Mouse (Mus musculus): ENCODE measurements at regions not wholly inside any gene's neighbourhood (a gene's known extent, or its start where the extent isn't known, plus 50 kb on each side); places are given as distances from the start of the nearest gene placed in this dataset.

DNA sequence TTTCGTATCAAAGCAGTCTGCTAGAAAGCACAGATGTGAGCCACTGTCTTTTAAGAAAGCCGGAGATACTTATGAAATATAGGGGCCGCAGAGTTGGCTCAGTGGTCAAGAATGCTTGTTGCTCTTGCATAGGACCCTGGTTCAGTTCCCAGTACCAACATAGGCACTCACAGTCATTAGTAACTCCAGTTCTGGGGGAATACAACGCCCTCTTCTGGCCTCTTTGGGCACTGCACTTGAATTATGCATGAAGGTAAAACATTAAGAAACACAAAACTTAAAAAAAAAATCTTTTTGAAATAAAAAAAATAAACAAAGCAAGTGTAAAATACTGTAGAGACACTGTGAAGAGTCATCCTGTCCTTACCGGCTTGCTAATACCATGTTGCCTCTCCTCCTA, 94.7 kb upstream of the Irf2bp2 start:
- Histone ChIP-seq H3K36me3 (no peaks in the 10 kb centered on the region), H3K4me2 (replicated peaks) (no peak overlapping the region), H3K9me3 (no peaks in the 10 kb centered on the region), H3K4me1 (no peaks in the 10 kb centered on the region), H3K9ac (no peak overlapping the region), H3K4me3 (no peak overlapping the region), H3K27me3 (no peaks in the 10 kb centered on the region), H3K27ac (no peak overlapping the region)
- no peak for ATAC-seq (ENCODE audit: low FRiP score, low read depth)
- WGBS, result 76% methylated on average over 5 of the region's 5 CpGs

DNA sequence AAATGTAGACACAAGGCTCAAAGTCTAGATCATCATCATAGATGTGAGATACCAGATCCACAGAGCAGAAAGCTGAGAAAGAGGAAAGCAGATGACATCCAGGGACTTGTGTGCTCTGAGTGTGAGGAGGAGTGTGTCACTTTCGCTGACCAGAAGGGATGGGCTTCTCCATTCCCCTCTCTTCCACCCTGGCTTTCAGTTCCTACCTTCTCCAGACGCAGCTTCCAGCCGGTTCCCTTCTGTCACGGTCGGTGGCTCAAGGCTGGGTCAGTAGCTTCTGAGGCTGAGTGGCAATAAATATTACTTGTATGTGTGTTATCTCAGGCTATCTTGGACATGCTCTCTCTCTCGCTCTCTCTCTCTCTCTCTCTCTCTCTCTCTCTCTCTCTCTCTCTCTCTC, 94.2 kb upstream of the Irf2bp2 start:
- Histone ChIP-seq H3K27me3 (no peaks in the 10 kb centered on the region), H3K9ac (no peak overlapping the region), H3K9me3 (no peaks in the 10 kb centered on the region), H3K4me1 (0 out of 2 replicates have a peak, but pooled peaks cover 4% of the 10 kb centered on the region), H3K27ac (no peak overlapping the region), H3K36me3 (no peaks in the 10 kb centered on the region), H3K4me3 (no peak overlapping the region), H3K4me2 (replicated peaks) (no peak overlapping the region)
- 84% methylated on average over 6 of the region's 6 CpGs for WGBS
- no peak for ATAC-seq (ENCODE audit: low FRiP score, low read depth)

DNA sequence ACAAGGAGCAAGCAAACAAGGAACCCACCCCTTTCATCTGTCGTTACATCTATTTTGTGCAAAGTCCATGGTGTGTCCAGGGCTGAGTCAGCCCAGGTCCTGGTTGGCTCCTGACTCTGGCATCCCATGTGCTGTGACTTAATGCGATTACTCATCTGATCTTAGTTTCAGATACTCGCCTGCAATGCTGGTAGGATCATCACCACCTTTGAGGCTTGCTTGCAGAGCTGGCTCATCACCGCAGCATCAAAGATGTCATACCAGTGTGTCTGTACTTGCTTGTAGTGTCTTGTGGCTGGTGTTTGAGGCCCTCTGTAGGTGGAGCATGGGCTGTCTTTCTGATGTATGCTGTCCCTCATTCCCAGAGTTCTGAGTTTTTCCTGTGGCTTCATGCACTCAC, 93.0 kb upstream of the Irf2bp2 start:
- ATAC-seq (ENCODE audit: low FRiP score, low read depth), result no peak
- no peaks in the 10 kb centered on the region for H3K27me3 ChIP-seq
- no peak overlapping the region for H3K4me3 ChIP-seq
- H3K36me3 ChIP-seq, result no peaks in the 10 kb centered on the region
- H3K4me1 ChIP-seq, result 0 out of 2 replicates have a peak, but pooled peaks cover 6% of the 10 kb centered on the region
- H3K9ac ChIP-seq, result no peak overlapping the region
- H3K4me2 ChIP-seq (replicated peaks), result no peak overlapping the region
- no peaks in the 10 kb centered on the region for H3K9me3 ChIP-seq
- no peak overlapping the region for H3K27ac ChIP-seq
- 87% methylated on average over 4 of the region's 4 CpGs for WGBS

DNA sequence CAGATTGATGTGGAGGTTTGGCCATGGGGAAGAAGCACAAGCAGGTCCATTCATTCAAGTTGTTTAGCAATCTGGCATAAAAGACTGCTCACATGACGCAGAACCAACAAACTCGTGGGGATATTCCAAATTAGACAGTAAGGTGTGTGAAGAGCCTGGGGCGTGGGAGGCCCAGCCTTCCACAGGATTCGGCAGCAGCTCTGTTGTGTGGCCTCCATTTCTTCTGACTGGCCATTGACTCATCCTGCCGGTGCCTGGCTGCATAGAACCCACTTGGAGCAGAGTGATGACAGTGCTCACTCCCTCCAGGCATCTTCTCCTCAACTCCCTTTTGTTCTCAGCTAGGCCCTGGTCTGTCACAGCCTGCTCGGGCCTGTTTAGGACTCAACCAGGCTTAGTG, 91.6 kb upstream of the Irf2bp2 start:
- H3K4me3 ChIP-seq, result no peak overlapping the region
- H3K4me2 ChIP-seq (replicated peaks), result no peak overlapping the region
- H3K27ac ChIP-seq, result no peak overlapping the region
- no peaks in the 10 kb centered on the region for H3K36me3 ChIP-seq
- peaks cover 4% of the 10 kb centered on the region; the same call in 1 of the 2 replicates for H3K9me3 ChIP-seq
- H3K27me3 ChIP-seq, result no peaks in the 10 kb centered on the region
- ATAC-seq (ENCODE audit: low FRiP score, low read depth), result no peak
- H3K4me1 ChIP-seq, result 0 out of 2 replicates have a peak, but pooled peaks cover 6% of the 10 kb centered on the region
- 72% methylated on average over 6 of the region's 6 CpGs for WGBS
- H3K9ac ChIP-seq, result no peak overlapping the region

DNA sequence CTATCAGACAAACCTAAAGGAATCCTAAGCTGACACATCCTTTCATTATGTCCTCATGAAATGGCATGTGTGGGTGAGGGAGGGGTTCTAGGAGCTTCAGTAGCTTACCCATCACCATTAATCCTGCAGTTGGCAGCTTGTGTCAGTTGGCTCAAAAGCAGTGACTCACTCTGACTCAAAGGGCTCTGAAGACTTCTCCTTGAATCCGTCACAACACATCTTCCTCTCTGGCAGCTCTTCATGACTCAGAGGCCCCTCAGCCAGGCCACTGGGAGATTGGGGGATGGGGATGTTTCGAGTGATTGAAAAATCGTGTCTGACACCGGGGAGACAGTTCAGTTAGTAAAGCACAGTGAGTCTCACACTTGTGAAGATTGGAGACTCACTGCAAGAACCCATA, 90.2 kb upstream of the Irf2bp2 start:
- Histone ChIP-seq H3K36me3 (no peaks in the 10 kb centered on the region), H3K4me2 (replicated peaks) (no peak overlapping the region), H3K9me3 (peaks cover 4% of the 10 kb centered on the region; the same call in 1 of the 2 replicates), H3K9ac (no peak overlapping the region), H3K27ac (no peak overlapping the region), H3K4me1 (0 out of 2 replicates have a peak, but pooled peaks cover 6% of the 10 kb centered on the region), H3K4me3 (no peak overlapping the region), H3K27me3 (no peaks in the 10 kb centered on the region)
- no peak for ATAC-seq (ENCODE audit: low FRiP score, low read depth)
- 68% methylated on average over 4 of the region's 4 CpGs for WGBS

DNA sequence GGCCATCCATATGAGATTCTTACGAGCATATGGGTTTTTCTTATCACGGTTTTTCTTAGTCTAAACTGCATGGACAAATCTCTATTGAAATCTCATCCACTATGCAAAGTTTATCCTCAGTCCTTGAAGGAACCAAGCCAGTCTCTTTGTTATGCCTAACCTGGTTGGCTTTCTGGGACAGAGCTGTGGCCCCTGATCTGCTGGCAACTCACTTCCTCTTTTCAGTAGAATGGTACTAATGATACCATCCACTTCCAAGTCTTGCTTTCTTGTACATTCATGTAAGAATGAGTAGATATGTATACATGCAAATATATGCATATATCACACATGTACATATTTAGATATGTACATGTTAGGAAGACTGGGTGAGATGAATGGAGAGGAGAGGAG, 89.8 kb upstream of the Irf2bp2 start:
- no peaks in the 10 kb centered on the region for H3K36me3 ChIP-seq
- H3K4me3 ChIP-seq, result no peak overlapping the region
- peaks cover 4% of the 10 kb centered on the region; the same call in 1 of the 2 replicates for H3K9me3 ChIP-seq
- no peak overlapping the region for H3K4me2 ChIP-seq (replicated peaks)
- no peak for ATAC-seq (ENCODE audit: low FRiP score, low read depth)
- H3K27me3 ChIP-seq, result no peaks in the 10 kb centered on the region
- H3K4me1 ChIP-seq, result 0 out of 2 replicates have a peak, but pooled peaks cover 6% of the 10 kb centered on the region
- no peak overlapping the region for H3K27ac ChIP-seq
- 75% methylated on average over 2 of the region's 2 CpGs for WGBS
- no peak overlapping the region for H3K9ac ChIP-seq

DNA sequence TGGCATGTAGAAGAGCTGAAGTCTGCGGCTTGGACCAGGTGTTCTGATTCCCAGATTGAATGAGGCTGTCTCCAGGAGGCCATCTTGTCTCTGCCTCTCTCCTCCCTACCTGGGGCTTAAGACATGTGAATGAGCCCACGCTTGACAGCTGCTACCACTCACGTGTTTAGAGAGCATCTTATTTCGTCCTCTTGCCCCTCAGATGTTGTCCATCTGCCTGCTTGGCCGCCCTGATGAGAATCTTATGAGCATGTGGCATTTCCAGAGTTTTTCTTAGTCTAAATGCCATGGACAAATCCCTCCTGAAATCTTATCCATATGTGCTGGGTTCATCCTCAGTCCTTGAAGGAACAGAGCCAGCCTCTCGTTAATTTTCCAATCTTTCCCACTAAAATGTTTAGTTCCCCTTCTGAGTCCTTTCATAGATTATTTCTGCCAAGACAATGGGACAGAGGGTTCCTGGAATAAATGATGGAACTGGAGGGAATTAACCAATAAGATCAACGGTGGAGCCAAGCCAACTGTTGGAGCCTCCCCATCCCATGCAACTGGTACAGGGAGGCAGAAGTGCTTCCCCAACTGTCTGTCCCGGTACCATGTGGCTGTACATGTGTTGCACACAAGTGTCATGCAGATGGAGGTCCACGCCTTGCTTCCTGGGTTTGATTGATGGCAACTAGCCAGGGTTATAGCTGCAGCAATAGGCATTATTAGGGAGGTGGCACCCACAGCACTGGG, 89.2 kb upstream of the Irf2bp2 start:
- ATAC-seq (ENCODE audit: low FRiP score, low read depth), result no peak
- H3K27me3 ChIP-seq, result no peaks in the 10 kb centered on the region
- H3K36me3 ChIP-seq, result no peaks in the 10 kb centered on the region
- H3K4me1 ChIP-seq, result 0 out of 2 replicates have a peak, but pooled peaks cover 6% of the 10 kb centered on the region
- H3K9me3 ChIP-seq, result peaks cover 4% of the 10 kb centered on the region; the same call in 1 of the 2 replicates
- H3K9ac ChIP-seq, result no peak overlapping the region
- no peak overlapping the region for H3K4me3 ChIP-seq
- no peak overlapping the region for H3K27ac ChIP-seq
- H3K4me2 ChIP-seq (replicated peaks), result no peak overlapping the region
- WGBS, result 75% methylated on average over 9 of the region's 9 CpGs

DNA sequence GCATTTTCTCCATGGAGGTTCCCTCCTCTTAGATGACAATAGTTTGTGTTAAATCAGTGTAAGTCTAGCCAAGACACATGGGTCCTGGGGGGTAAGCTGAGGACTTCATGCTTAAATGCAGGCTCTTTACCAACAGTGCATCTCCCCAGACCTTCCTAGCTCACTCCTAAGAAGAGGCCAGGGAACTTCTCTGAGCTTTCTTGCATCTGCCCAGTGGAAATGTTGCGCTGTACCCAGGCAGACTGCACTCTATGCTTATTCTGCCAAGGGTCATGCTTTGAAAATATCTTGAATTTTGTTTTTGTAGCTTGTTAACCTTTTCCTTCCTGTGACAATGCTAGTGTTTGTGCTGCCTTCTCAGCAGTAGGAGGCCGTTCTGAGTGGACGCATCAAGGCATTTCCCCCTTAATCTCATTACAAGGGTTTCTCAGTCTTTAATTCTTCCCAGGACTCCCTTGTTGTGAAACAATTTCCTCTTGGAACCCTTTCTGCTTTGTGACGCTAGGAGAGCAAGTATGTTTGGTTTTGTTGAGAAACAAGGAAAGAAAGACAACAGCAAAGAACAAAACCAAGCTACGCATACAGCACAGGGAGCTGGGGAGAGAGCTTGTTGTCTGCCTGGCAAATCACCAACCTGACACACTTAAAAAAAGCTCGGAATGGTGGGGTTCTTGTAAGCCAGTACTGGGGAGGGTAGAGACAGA, 88.3 kb upstream of the Irf2bp2 start:
- Histone ChIP-seq H3K27ac (no peak overlapping the region), H3K4me1 (0 out of 2 replicates have a peak, but pooled peaks cover 6% of the 10 kb centered on the region), H3K27me3 (no peaks in the 10 kb centered on the region), H3K9me3 (peaks cover 4% of the 10 kb centered on the region; the same call in 1 of the 2 replicates), H3K9ac (no peak overlapping the region), H3K36me3 (no peaks in the 10 kb centered on the region), H3K4me2 (replicated peaks) (no peak overlapping the region), H3K4me3 (no peak overlapping the region)
- 58% methylated on average over 6 of the region's 6 CpGs for WGBS
- ATAC-seq (ENCODE audit: low FRiP score, low read depth), result no peak

DNA sequence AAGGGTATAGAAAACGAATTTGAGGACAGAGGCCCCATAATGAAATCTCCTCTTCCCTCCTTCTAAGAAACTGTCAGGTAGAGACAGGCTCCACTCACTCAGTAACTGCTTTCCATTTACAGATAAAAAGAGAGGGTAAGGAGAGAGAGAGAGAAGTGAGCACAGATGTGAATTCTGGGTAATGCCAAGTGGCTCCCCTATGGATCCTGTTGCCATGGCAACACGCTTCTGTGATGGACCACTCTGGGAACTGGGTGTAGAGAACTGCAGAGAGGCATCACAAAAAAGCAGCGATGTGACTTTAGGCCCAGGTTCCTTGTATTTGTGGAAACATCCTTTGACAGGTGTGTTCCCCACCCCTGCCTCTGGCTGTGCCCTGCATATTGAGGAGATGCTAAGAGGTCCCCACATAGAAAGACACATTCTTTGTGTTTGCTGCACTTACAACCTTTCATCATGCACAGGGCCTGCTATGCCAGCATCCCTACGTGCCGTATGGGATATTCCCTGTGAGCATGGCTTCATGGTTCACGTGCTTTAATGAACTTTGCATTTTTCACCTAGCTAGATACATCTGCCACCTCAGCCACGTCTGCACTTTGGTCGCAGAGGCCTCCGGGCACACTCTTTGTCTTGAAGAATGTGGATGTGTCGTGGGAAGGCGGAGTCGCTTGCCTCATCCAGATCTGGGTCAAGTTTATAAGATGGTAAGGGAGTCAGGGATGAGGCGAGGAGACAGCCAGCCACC, 84.4 kb upstream of the Irf2bp2 start:
- H3K4me1 ChIP-seq, result 0 out of 2 replicates have a peak, but pooled peaks cover 4% of the 10 kb centered on the region
- H3K4me2 ChIP-seq (replicated peaks), result no peak overlapping the region
- H3K27me3 ChIP-seq, result no peaks in the 10 kb centered on the region
- no peaks in the 10 kb centered on the region for H3K36me3 ChIP-seq
- ATAC-seq (ENCODE audit: low FRiP score, low read depth), result no peak
- H3K9me3 ChIP-seq, result peaks cover 4% of the 10 kb centered on the region; the same call in 1 of the 2 replicates
- WGBS, result 76% methylated on average over 13 of the region's 13 CpGs
- H3K9ac ChIP-seq, result no peak overlapping the region
- H3K4me3 ChIP-seq, result no peak overlapping the region
- no peak overlapping the region for H3K27ac ChIP-seq

DNA sequence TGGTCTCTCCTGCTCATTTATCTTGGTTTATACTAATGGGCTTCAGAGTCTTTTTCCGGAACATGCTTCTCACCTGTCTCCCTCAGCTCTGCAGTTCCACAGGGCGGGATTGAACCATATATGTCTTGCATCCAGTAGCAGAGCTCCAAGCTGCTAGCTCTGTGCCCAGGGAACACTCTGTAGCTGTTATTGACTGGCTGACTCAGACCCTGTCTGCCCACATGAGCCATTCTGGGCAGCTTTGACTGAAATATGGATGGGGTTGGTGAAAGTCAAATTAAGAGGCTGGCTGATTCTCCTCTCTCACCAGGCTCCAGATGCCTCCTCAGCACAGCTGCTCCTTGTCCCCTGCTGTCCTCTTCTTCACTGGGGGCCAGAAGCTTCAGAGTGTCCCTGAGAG, 81.4 kb upstream of the Irf2bp2 start:
- no peaks in the 10 kb centered on the region for H3K9me3 ChIP-seq
- H3K9ac ChIP-seq, result no peak overlapping the region
- ATAC-seq (ENCODE audit: low FRiP score, low read depth), result no peak
- H3K36me3 ChIP-seq, result no peaks in the 10 kb centered on the region
- H3K27ac ChIP-seq, result no peak overlapping the region
- 87% methylated on average over 2 of the region's 2 CpGs for WGBS
- H3K4me1 ChIP-seq, result no peaks in the 10 kb centered on the region
- no peaks in the 10 kb centered on the region for H3K27me3 ChIP-seq
- no peak overlapping the region for H3K4me3 ChIP-seq
- H3K4me2 ChIP-seq (replicated peaks), result no peak overlapping the region

DNA sequence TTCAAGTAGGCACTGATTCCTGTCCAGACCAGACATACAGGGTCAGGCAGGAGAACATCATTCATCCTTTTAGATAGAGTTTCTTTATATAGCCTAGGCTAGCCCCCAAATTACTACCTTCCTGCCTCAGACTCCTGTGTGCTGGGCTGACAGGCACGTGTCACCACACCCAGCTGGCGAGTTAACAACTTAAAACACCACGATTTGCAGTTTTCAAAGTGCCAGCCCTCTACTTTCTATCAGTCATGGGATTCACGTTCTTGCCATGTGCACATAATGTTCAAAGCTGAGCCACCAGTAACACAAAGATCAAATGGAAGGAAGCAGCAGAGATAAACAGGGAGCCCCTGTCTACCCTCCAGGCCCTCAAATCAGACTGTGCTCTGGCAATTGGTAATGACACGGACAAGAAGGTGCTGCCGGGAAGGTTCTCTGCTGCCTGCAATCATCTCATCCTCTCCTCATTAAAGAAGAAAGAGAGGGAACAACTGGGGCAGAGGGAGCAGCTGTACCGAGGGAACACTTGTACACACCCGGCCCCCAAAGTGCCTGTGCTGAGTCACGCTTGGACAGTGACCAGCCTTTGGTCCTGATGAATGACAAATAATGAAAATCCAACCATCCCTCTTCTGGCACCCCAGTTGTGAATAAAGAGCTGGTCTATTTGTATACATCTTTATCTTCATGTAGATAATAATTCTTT, 79.4 kb upstream of the Irf2bp2 start:
- no peak overlapping the region for H3K27ac ChIP-seq
- H3K4me1 ChIP-seq, result peaks cover 18% of the 10 kb centered on the region
- H3K9me3 ChIP-seq, result no peaks in the 10 kb centered on the region
- WGBS, result 50% methylated on average over 9 of the region's 9 CpGs
- ATAC-seq (ENCODE audit: low FRiP score, low read depth), result no peak
- H3K36me3 ChIP-seq, result no peaks in the 10 kb centered on the region
- H3K27me3 ChIP-seq, result no peaks in the 10 kb centered on the region
- H3K4me2 ChIP-seq (replicated peaks), result no peak overlapping the region
- no peak overlapping the region for H3K4me3 ChIP-seq
- H3K9ac ChIP-seq, result no peak overlapping the region
